In genomic region chr1:137575380-137575779, GRCm38 (mm10) we compare ENCODE assay signal across 25 mouse cellular contexts.
"Had no signal": no experiment of that assay in that cellular context is flagged by ENCODE, and none has a peak within 500 bp of the region (broad histone marks: within the 10 kb centered on the region; RNA-seq: fewer than 3 reads in every experiment).

No protein-coding gene starts in this region.

- H3K4me3 ChIP-seq: gastrocnemius, adult 2 months; heart, adult 2 months; heart, embryonic 13.5 days; heart, embryonic 15.5 days; hindbrain, embryonic 13.5 days; hindbrain, embryonic 15.5 days; kidney, embryonic 15.5 days; layer of hippocampus, adult 2 months; left cerebral cortex, adult 2 months; limb, embryonic 13.5 days; limb, embryonic 15.5 days had no signal

- H3K4me1 ChIP-seq: heart, embryonic 13.5 days; heart, embryonic 15.5 days; hindbrain, embryonic 13.5 days; hindbrain, embryonic 15.5 days had no signal

- DNase-seq: gastrocnemius, adult 2 months; gastrocnemius, postnatal 10 days; gastrocnemius, postnatal 25 days; heart, adult 11 months; heart, adult 2 months; heart, postnatal 14 days; heart, postnatal 36 days; kidney, adult 11 months; kidney, adult 9 months; kidney, postnatal 14 days; kidney, postnatal 36 days; left cerebral cortex, postnatal 4 days had no signal

- H3K4me2 ChIP-seq: heart, embryonic 11.5 days; heart, embryonic 13.5 days; heart, embryonic 15.5 days; hindbrain, embryonic 13.5 days; hindbrain, embryonic 15.5 days; kidney, embryonic 15.5 days; limb, embryonic 13.5 days; limb, embryonic 15.5 days had no signal

- ATAC-seq: hindbrain, postnatal 0 days; intestine, embryonic 16.5 days had no signal

- H3K27ac ChIP-seq: gastrocnemius, adult 2 months; heart, adult 2 months; heart, embryonic 13.5 days; heart, embryonic 15.5 days; hindbrain, embryonic 13.5 days; hindbrain, embryonic 15.5 days; hindbrain, postnatal 0 days; kidney, embryonic 15.5 days; kidney, postnatal 0 days; layer of hippocampus, adult 2 months; left cerebral cortex, adult 2 months; limb, embryonic 13.5 days; limb, embryonic 15.5 days had no signal

- H3K9me3 ChIP-seq: heart, embryonic 13.5 days; heart, embryonic 15.5 days; hindbrain, embryonic 13.5 days; hindbrain, embryonic 15.5 days; kidney, embryonic 15.5 days; limb, embryonic 13.5 days; limb, embryonic 15.5 days had no signal

- H3K36me3 ChIP-seq: heart, embryonic 13.5 days; heart, embryonic 15.5 days; hindbrain, embryonic 13.5 days; hindbrain, embryonic 15.5 days; kidney, embryonic 15.5 days; limb, embryonic 13.5 days; limb, embryonic 15.5 days had no signal

- H3K27me3 ChIP-seq: heart, embryonic 13.5 days; heart, embryonic 15.5 days; hindbrain, embryonic 13.5 days; hindbrain, embryonic 15.5 days; kidney, embryonic 15.5 days; limb, embryonic 13.5 days; limb, embryonic 15.5 days had no signal

- H3K9ac ChIP-seq: heart, embryonic 13.5 days; heart, embryonic 15.5 days; hindbrain, embryonic 13.5 days; hindbrain, embryonic 15.5 days; kidney, embryonic 15.5 days; limb, embryonic 13.5 days; limb, embryonic 15.5 days had no signal
